Mouse (Mus musculus): ENCODE results near the gene Zfand4. TPM values are rescaled to one million over a fixed set of nuclear protein-coding genes. Genes with fewer than 3 reads are reported as not detected.
"Not testable (repeated sequence)": the region's sequence is repeated elsewhere in the genome, so short reads cannot be mapped to it uniquely, and the experiment has no call there.

Zfand4 gene
- total and polyA plus RNA-seq, 3 experiments: 4.3 to 5.5 TPM; not detected in 1

DNA sequence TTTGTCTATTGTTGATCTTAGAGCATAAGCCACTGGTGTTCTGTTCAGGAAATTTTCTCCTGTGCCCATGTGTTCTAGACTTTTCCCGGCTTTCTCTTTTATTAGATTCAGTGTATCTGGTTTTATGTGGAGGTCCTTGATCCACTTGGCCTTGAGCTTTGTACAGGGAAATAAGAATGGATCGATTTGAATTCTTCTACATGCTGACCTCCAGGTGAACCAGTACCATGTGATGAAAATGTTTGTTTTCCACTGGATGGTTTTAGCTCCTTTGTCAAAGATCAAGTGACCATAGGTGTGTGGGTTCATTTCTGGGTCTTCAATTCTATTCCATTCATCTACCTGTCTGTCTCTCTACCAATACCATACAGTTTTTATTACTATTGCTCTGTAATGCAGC, 29.2 kb upstream of the Zfand4 start:
- H3K27me3 ChIP-seq (ENCODE audit: control insufficient read depth in 1 of 2, insufficient read depth in 2 of 2, low read length in 2 of 2); H3K9ac ChIP-seq (ENCODE audit: control insufficient read depth, low read depth, low read length, poor library complexity, severe bottlenecking); H3K27ac ChIP-seq (ENCODE audit: control insufficient read depth, low read depth, low read length); DNase-seq (ENCODE audit: low read depth, low spot score); H3K36me3 ChIP-seq (ENCODE audit: control insufficient read depth in 1 of 2, insufficient read depth in 2 of 2, low read length in 2 of 2); H3K9me3 ChIP-seq (replicated peaks; ENCODE audit: insufficient read depth, low read length); H3K79me2 ChIP-seq (ENCODE audit: control insufficient read depth, insufficient read depth, low read length, poor library complexity); H3K4me3 ChIP-seq (ENCODE audit: control insufficient read depth in 1 of 2, insufficient read depth in 1 of 2, low read depth in 2 of 2, low read length in 2 of 2); H3K4me1 ChIP-seq (ENCODE audit: control insufficient read depth in 1 of 2, insufficient read depth in 2 of 2, low read length in 2 of 2): not testable (repeated sequence)

DNA sequence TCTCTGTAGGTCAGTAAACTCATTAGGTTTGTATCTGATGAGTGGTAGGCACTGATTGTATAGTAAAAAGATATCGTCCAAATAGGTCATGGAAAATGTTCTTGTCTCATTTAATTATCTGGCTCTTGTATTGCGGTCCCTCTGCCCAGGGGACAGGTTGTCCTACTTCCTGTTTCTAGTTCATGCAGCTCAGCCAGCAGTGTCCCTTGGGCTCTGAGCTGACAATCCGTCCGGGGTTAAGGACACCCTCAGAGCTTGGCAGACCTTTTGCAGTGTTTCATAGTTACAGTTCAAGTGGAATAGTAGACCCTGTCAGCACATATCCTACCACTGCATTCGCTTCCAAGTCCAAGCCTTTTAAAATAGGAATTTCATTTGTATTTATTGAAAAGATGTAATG, 28.7 kb upstream of the Zfand4 start:
- H3K4me3 ChIP-seq (ENCODE audit: control insufficient read depth in 1 of 2, insufficient read depth in 1 of 2, low read depth in 2 of 2, low read length in 2 of 2): no peak overlapping the region
- TF ChIP-seq MAZ (IDR thresholded peaks at IDR 0.05; ENCODE audit: low read depth, low read length) (no peak), MAFK (IDR thresholded peaks at IDR 0.05; ENCODE audit: borderline replicate concordance, low read depth, low read length) (no peak), CTCF (IDR thresholded peaks at IDR 0.05 in 2 of 3, conservative IDR thresholded peaks at IDR 0.05 in 1 of 3; ENCODE audit: control insufficient read depth in 1 of 3, insufficient read depth in 1 of 3, low read depth in 2 of 3, low read length in 3 of 3, poor library complexity in 1 of 3, severe bottlenecking in 1 of 3) (no peak), MXI1 (IDR thresholded peaks at IDR 0.05; ENCODE audit: low read depth, low read length) (no peak), ZKSCAN1 (IDR thresholded peaks at IDR 0.05; ENCODE audit: low read depth, low read length) (no peak), ETS1 (IDR thresholded peaks at IDR 0.05; ENCODE audit: low read depth, low read length) (no peak), ZNF384 (IDR thresholded peaks at IDR 0.05; ENCODE audit: low read depth, low read length) (no peak), POLR2A (IDR thresholded peaks at IDR 0.05; ENCODE audit: control insufficient read depth in 1 of 2, insufficient read depth in 1 of 2, low read depth in 1 of 2, low read length in 2 of 2, poor library complexity in 1 of 2) (no peak), TCF12 (IDR thresholded peaks at IDR 0.05; ENCODE audit: low read depth, low read length) (no peak)
- H3K4me1 ChIP-seq (ENCODE audit: control insufficient read depth in 1 of 2, insufficient read depth in 2 of 2, low read length in 2 of 2): no peaks in the 10 kb centered on the region
- no peak overlapping the region for H3K9ac ChIP-seq (ENCODE audit: control insufficient read depth, low read depth, low read length, poor library complexity, severe bottlenecking)
- H3K36me3 ChIP-seq (ENCODE audit: control insufficient read depth in 1 of 2, insufficient read depth in 2 of 2, low read length in 2 of 2): no peaks in the 10 kb centered on the region
- no peak overlapping the region for H3K27ac ChIP-seq (ENCODE audit: control insufficient read depth, low read depth, low read length)
- H3K79me2 ChIP-seq (ENCODE audit: control insufficient read depth, insufficient read depth, low read length, poor library complexity): no peaks in the 10 kb centered on the region
- no peaks in the 10 kb centered on the region for H3K27me3 ChIP-seq (ENCODE audit: control insufficient read depth in 1 of 2, insufficient read depth in 2 of 2, low read length in 2 of 2)
- H3K9me3 ChIP-seq (replicated peaks; ENCODE audit: insufficient read depth, low read length): no peaks in the 10 kb centered on the region
- DNase-seq (ENCODE audit: low read depth, low spot score): no peak

DNA sequence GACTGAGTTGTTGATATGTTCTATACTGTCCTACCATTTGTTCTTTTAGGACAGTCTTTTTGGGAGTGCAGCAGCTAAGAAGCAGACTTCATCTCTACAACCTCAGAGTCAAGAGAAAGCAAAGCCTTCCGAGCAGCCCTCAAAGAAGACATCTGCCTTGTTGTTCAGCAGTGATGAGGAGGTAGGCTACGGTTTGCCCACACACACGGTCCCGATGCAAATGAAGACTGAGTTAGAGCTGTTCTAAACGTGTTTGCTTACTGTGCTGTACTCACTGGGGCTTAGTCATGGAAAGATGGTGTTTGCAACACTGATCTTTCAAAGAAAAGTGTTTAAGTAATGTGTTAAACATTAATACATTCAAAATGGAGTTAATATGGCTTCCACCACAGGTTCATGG, 25.9 kb upstream of the Zfand4 start:
- no peaks in the 10 kb centered on the region for H3K4me1 ChIP-seq (ENCODE audit: control insufficient read depth in 1 of 2, insufficient read depth in 2 of 2, low read length in 2 of 2)
- H3K4me3 ChIP-seq (ENCODE audit: control insufficient read depth in 1 of 2, insufficient read depth in 1 of 2, low read depth in 2 of 2, low read length in 2 of 2): no peak overlapping the region
- TF ChIP-seq TCF12 (IDR thresholded peaks at IDR 0.05; ENCODE audit: low read depth, low read length) (no peak), GABPA (IDR thresholded peaks at IDR 0.05; ENCODE audit: low read depth, low read length) (no peak), ELF1 (IDR thresholded peaks at IDR 0.05; ENCODE audit: low read depth, low read length) (no peak), TAL1 (IDR thresholded peaks at IDR 0.05; ENCODE audit: low read length) (no peak), RAD21 (IDR thresholded peaks at IDR 0.05; ENCODE audit: low read depth, low read length) (no peak), EP300 (IDR thresholded peaks at IDR 0.05; ENCODE audit: low read depth in 1 of 2, low read length in 2 of 2) (no peak), POLR2AphosphoS5 (IDR thresholded peaks at IDR 0.05; ENCODE audit: borderline replicate concordance, low read depth, low read length) (no peak), ZC3H11A (IDR thresholded peaks at IDR 0.05; ENCODE audit: low read depth, low read length) (no peak), MAX (IDR thresholded peaks at IDR 0.05; ENCODE audit: low read length) (no peak), NRF1 (IDR thresholded peaks at IDR 0.05; ENCODE audit: insufficient read depth, low read depth, low read length, poor library complexity, severe bottlenecking) (no peak), POLR2AphosphoS2 (IDR thresholded peaks at IDR 0.05; ENCODE audit: low read length) (no peak), CHD2 (IDR thresholded peaks at IDR 0.05; ENCODE audit: low read length) (no peak), UBTF (IDR thresholded peaks at IDR 0.05; ENCODE audit: borderline replicate concordance, insufficient read depth, low read depth, low read length) (no peak), SMC3 (IDR thresholded peaks at IDR 0.05; ENCODE audit: low read depth, low read length) (no peak)
- H3K36me3 ChIP-seq (ENCODE audit: control insufficient read depth in 1 of 2, insufficient read depth in 2 of 2, low read length in 2 of 2): no peaks in the 10 kb centered on the region
- no peak overlapping the region for H3K27ac ChIP-seq (ENCODE audit: control insufficient read depth, low read depth, low read length)
- no peaks in the 10 kb centered on the region for H3K79me2 ChIP-seq (ENCODE audit: control insufficient read depth, insufficient read depth, low read length, poor library complexity)
- no peaks in the 10 kb centered on the region for H3K27me3 ChIP-seq (ENCODE audit: control insufficient read depth in 1 of 2, insufficient read depth in 2 of 2, low read length in 2 of 2)
- H3K9me3 ChIP-seq (replicated peaks; ENCODE audit: insufficient read depth, low read length): no peaks in the 10 kb centered on the region
- DNase-seq (ENCODE audit: low read depth, low spot score): no peak
- no peak overlapping the region for H3K9ac ChIP-seq (ENCODE audit: control insufficient read depth, low read depth, low read length, poor library complexity, severe bottlenecking)

Data from MEL (cell line).